Mouse (Mus musculus): Measurements from ENCODE around the gene Lin7c. TPM values are rescaled to one million over a fixed set of nuclear protein-coding genes. Genes with fewer than 3 reads are reported as not detected.

Gene Lin7c
- 51.1 TPM for total RNA-seq (2023)

GRCm38 (mm10) chr2:109890597-109890996, at the start of gene Lin7c:
TSS of gene Lin7c (plus strand) at chr2:109890853.

GRCm38 (mm10) chr2:109917496-109918413, 27.1 kb downstream of the Lin7c start, which contains the start of gene Lgr4:
TSS of gene Lgr4 (plus strand) at chr2:109917647.

Other genes with a start within 250 kb of the Lin7c start
- not detected for gene Bdnf, start 216.2 kb upstream of the Lin7c start, total RNA-seq (2023)
- gene Lgr4, start 26.8 kb downstream of the Lin7c start, total RNA-seq (2023): 0.24 TPM
- 4.1 TPM for gene Ccdc34, start 127.0 kb downstream of the Lin7c start, total RNA-seq (2023)